Mouse (Mus musculus) frontal cortex, postnatal 14 days (tissue): ENCODE data around the gene Ltb4r2.

Source experiments
- DNase-seq, 2 experiments: peaks; one replicate each; pipeline ENCODE4 v3.0.0; 2022; ENCODE audit warnings: low spot score in 2 of 2

The Ltb4r2 gene

GRCm38 (mm10) chr14:55781310-55781709 is 20.1 kb downstream of the Ltb4r2 start:
- peak in 1 of 2 experiments; percentile 26 for DNase-seq

DNA sequence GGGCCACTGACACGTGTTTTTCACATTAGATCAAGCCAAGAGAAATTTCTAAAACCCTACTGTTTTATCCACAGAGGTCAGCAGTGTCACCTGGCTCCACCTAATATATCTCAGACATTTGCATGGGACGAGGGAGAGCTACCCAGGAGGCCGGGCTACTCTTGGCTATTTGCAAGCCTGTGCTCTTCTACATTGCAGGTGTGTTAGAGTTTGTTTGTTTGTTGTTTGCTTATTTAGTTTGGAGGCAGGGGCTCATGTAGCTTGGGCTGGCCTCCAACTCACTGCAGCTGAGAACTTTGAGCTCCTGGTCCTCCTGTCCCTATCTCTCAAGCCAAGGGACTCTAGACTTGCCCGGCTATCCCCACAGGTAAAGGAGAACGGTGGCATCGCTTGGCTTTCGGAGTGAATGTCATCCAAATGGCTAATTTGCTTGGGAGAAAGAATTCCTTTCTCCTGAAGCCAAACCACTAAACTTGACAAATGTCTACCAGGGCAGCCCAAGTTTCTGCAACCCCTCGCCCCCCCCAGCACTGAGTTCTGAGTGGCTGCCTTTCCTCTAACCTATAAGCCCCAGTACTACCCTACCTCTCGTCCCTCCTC is 21.2 kb downstream of the Ltb4r2 start:
- DNase-seq: peak in 1 of 2 experiments; percentile 0

GRCm38 (mm10) chr14:55783171-55783957 is 22.1 kb downstream of the Ltb4r2 start:
- DNase-seq: peak in 1 of 2 experiments; percentile 2

- peak in 1 of 2 experiments; percentile 2 for DNase-seq
Measured at GRCm38 (mm10) chr14:55783958-55784235, 22.7 kb downstream of the Ltb4r2 start, which contains the start of gene Adcy4. Gene Adcy4 (minus strand): TSS chr14:55784095.

DNA sequence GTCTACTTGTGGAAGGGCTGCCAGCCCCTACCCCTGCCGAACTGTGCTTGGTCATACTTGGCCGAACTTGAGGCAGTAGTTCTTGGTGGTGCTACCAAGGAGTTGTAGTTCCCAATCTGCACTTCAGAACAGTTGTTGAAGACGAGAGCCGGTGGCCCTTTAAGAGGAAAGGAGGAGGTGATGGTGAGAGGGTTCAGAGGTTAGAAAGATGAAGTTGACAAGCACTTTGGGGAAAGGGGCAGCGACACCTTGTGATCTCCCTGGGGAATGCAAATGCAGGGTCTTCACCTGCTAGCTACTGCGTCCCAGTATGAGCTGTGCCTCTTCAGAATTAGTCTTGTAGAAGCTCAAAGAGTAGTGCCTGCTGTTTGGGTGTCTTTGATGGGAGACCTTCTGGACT is 24.0 kb downstream of the Ltb4r2 start:
- peak in 1 of 2 experiments; percentile 2 for DNase-seq

DNA sequence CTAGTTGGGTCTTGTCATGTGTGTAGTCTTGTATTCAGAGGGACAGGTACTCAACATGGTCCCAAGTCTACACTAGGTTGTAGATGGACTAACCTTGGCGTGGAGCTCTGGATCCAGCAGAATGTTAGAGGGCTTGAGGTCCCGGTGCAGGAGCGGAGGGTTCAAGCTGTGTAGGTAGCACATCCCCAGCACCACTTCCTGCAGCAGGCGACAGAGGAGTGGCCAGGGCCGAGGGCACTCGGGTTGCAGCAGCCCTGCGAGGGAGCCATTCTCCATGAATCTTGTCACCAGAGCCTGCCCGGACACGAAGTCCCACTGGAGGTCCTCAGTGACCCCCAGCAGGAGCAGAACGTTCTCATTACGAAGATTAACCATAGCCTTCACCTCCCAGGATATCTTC is 26.5 kb downstream of the Ltb4r2 start:
- DNase-seq: peak in 1 of 2 experiments; percentile 1

DNA sequence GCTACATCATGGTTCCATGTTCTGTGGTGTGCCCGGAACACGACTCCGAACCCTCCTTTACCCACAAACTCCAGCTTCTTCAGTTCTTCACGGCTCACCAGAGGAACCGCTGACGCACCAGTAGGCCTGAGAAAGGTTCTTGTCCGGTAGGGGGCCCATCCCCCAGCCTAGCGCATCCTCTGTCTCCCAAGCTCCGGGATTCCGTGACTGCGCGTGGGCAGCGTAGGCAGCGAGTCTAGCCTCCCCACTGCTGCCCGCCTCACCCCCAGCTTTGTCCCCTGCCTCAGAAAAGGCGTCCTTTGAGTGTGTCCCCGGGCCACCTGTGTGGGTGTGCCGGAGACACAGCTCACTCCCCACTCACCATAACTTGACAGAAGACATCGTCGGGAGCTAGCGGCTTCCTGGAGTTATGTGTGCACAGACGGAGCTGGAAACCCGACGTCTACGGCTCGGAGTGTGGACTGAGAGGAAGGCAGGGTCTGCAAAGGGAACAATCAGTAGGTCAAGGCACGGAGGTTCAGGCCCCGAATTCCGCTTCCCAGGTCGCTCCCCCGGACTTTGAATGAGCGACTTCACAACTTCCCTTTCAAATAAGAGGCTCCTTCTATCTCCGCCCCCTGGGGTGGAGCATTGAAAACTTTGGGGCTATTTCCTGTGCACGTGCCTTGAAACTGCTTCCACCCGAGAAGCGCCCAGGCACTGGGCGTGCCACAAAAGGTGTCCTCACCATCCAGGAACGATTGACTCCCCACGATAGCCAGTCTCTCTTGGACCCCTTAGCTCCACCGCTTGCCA is 27.2 kb downstream of the Ltb4r2 start, which contains the start of gene Ripk3:
Gene Ripk3 (minus strand): TSS at position 610 of the 795 bp plus-strand sequence.
- DNase-seq: peak in 1 of 2 experiments; percentile 4

GRCm38 (mm10) chr14:55793461-55793860 is 32.2 kb downstream of the Ltb4r2 start:
- no peak for DNase-seq

GRCm38 (mm10) chr14:55793946-55794345 is 32.7 kb downstream of the Ltb4r2 start:
- DNase-seq: peak in 1 of 2 experiments; percentile 1

GRCm38 (mm10) chr14:55795380-55796163 is 34.3 kb downstream of the Ltb4r2 start:
- no peak for DNase-seq
